Mouse (Mus musculus) olfactory bulb, adult 2 months (tissue): ENCODE results near the gene Zfp385b. TPM values are rescaled to one million over a fixed set of nuclear protein-coding genes. Genes with fewer than 3 reads are reported as not detected.
A peak's percentile ranks its signal among the peaks of the same experiment; 100 is the strongest.

Source experiments
- H3K27ac ChIP-seq: fragments of 200-500 bp; 2 replicates; pipeline ENCODE4 v1.5.1; 2012; ENCODE audit warnings: low read depth, low read length; ENCODE audit not compliant: insufficient read depth
- H3K4me1 ChIP-seq: fragments of 200-500 bp; 2 replicates; pipeline ENCODE4 v1.6.1; 2012; ENCODE audit warnings: low read length; ENCODE audit not compliant: control insufficient read depth, insufficient read depth
- H3K4me3 ChIP-seq: fragments of 200-500 bp; 2 replicates; pipeline ENCODE4 v1.5.1; 2012; ENCODE audit warnings: mild to moderate bottlenecking, low read depth, low read length, moderate library complexity; ENCODE audit not compliant: insufficient read depth
- CTCF ChIP-seq: fragments of 200-500 bp; IDR thresholded peaks from 2 replicates; pipeline ENCODE4 v1.5.1; 2012; ENCODE audit warnings: low read depth, mild to moderate bottlenecking, low read length, moderate library complexity; ENCODE audit not compliant: insufficient read depth
- POLR2A ChIP-seq: fragments of 200-500 bp; IDR thresholded peaks from 2 replicates; pipeline ENCODE4 v1.6.1; 2012; ENCODE audit warnings: mild to moderate bottlenecking, low read depth, low read length, moderate library complexity; ENCODE audit not compliant: insufficient read depth
- WGBS: fragments of 180-500 bp; shearing (Covaris S2); methylation state at CpG from one replicate; pipeline ENCODE4 v1.1.7; 2018; 5-methylcytosine and 5-hydroxymethylcytosine counted together
- polyA plus RNA-seq: library from polyadenylated mRNA; stranded (reverse); fragments of >200 nt; gene quantifications from 2 replicates; pipeline ENCODE4 v1.2.4, GENCODE M21; 2012; ENCODE audit warnings: low replicate concordance; ENCODE audit not compliant: missing spikeins, insufficient read depth, insufficient read length

Gene Zfp385b
- not detected in 2 replicates for polyA plus RNA-seq

GRCm38 (mm10) chr2:77819539-77819938 is at the start of gene Zfp385b:
Gene Zfp385b, minus strand, starts transcription at chr2:77819639.
- H3K4me3 ChIP-seq, result no peak within 1 kb of the TSS
- TF ChIP-seq POLR2A (no peak), CTCF (no peak)
- H3K27ac ChIP-seq, result no peak within 1 kb of the TSS
- H3K4me1 ChIP-seq, result peaks cover 6% of the 10 kb centered on the region; the same call in 1 of the 2 replicates

GRCm38 (mm10) chr2:77863934-77864333 is 44.5 kb upstream of the Zfp385b start:
- TF ChIP-seq CTCF, result no peak
- TF ChIP-seq POLR2A, result no peak
- Histone ChIP-seq H3K4me1 (peaks cover 9% of the 10 kb centered on the region), H3K27ac (peak overlapping the region; percentile 56; the same call in 1 of the 2 replicates), H3K4me3 (no peak overlapping the region)
- 49% methylated on average over 6 of the region's 6 CpGs for WGBS

GRCm38 (mm10) chr2:77863522-77863921 is 44.1 kb upstream of the Zfp385b start:
- TF ChIP-seq POLR2A (no peak), CTCF (no peak)
- peak overlapping the region; percentile 56; the same call in 1 of the 2 replicates for H3K27ac ChIP-seq
- H3K4me3 ChIP-seq, result peak overlapping the region; percentile 2; the same call in 1 of the 2 replicates
- peaks cover 9% of the 10 kb centered on the region for H3K4me1 ChIP-seq
- WGBS, result 53% methylated on average over 15 of the region's 15 CpGs

GRCm38 (mm10) chr2:77841464-77841863 is 22.0 kb upstream of the Zfp385b start:
- H3K4me3 ChIP-seq, result no peak overlapping the region
- no peak overlapping the region for H3K27ac ChIP-seq
- 46% methylated on average over 6 of the region's 6 CpGs for WGBS
- no peak for TF ChIP-seq CTCF
- no peak for TF ChIP-seq POLR2A
- no peaks in the 10 kb centered on the region for H3K4me1 ChIP-seq

GRCm38 (mm10) chr2:77839587-77839986 is 20.1 kb upstream of the Zfp385b start:
- Histone ChIP-seq H3K4me1 (no peaks in the 10 kb centered on the region), H3K27ac (no peak overlapping the region), H3K4me3 (no peak overlapping the region)
- 94% methylated on average over 17 of the region's 17 CpGs for WGBS
- TF ChIP-seq POLR2A, result no peak
- TF ChIP-seq CTCF, result no peak

GRCm38 (mm10) chr2:77838688-77839087 is 19.2 kb upstream of the Zfp385b start:
- no peak overlapping the region for H3K27ac ChIP-seq
- no peaks in the 10 kb centered on the region for H3K4me1 ChIP-seq
- no peak for TF ChIP-seq POLR2A
- no peak for TF ChIP-seq CTCF
- WGBS, result 91% methylated on average over 1 of the region's 1 CpGs
- H3K4me3 ChIP-seq, result no peak overlapping the region

GRCm38 (mm10) chr2:77835781-77836180 is 16.3 kb upstream of the Zfp385b start:
- WGBS, result 45% methylated on average over 3 of the region's 3 CpGs

GRCm38 (mm10) chr2:77826133-77826828 is 6.8 kb upstream of the Zfp385b start:
- WGBS, result 42% methylated on average over 7 of the region's 7 CpGs
- TF ChIP-seq CTCF (no peak), POLR2A (no peak)
- 0 out of 2 replicates have a peak, but pooled peaks cover 2% of the 10 kb centered on the region for H3K4me1 ChIP-seq
- H3K4me3 ChIP-seq, result no peak overlapping the region
- H3K27ac ChIP-seq, result no peak overlapping the region

More at GRCm38 (mm10) chr2:77835781-77836180, 16.3 kb upstream of the Zfp385b start:
- TF ChIP-seq POLR2A (no peak), CTCF (no peak)
- Histone ChIP-seq H3K4me1 (no peaks in the 10 kb centered on the region), H3K4me3 (no peak overlapping the region), H3K27ac (no peak overlapping the region)

- 91% methylated on average over 5 of the region's 5 CpGs for WGBS
- H3K27ac ChIP-seq, result no peak overlapping the region
- no peak overlapping the region for H3K4me3 ChIP-seq
- 0 out of 2 replicates have a peak, but pooled peaks cover 2% of the 10 kb centered on the region for H3K4me1 ChIP-seq
- no peak for TF ChIP-seq CTCF
- TF ChIP-seq POLR2A, result no peak
These were observed 3.6 kb upstream of the Zfp385b start for GRCm38 (mm10) chr2:77823026-77823425.
